Mouse (Mus musculus): Measurements from ENCODE around the gene Rnf8. TPM values are rescaled to one million over a fixed set of nuclear protein-coding genes. Genes with fewer than 3 reads are reported as not detected.

The Rnf8 gene
- polyA plus RNA-seq, 1 experiment from 2014 or later, result 51.1 TPM

- Histone ChIP-seq H3K9me3 (ENCODE audit: control insufficient read depth, low read length) (no peaks in the 10 kb centered on the region), H3K27ac (replicated peaks in 1 of 2; ENCODE audit: control insufficient read depth in 1 of 2, insufficient read depth in 1 of 2, low read depth in 2 of 2, low read length in 2 of 2) (no peak overlapping the region), H3K4me2 (ENCODE audit: low read length) (no peak overlapping the region), H3K9ac (ENCODE audit: low read length) (no peak overlapping the region), H3K4me1 (ENCODE audit: control insufficient read depth in 2 of 2, insufficient read depth in 2 of 2, low read length in 2 of 2) (no peaks in the 10 kb centered on the region), H3K27me3 (ENCODE audit: control insufficient read depth, insufficient read depth, low read length) (no peaks in the 10 kb centered on the region), H3K36me3 (ENCODE audit: control insufficient read depth, insufficient read depth, low read length) (peaks cover 57% of the 10 kb centered on the region), H3K4me3 (ENCODE audit: control insufficient read depth in 1 of 2, insufficient read depth in 1 of 2, low read depth in 1 of 2, low read length in 2 of 2) (no peak overlapping the region)
- 86% methylated on average over 4 of the region's 4 CpGs for WGBS
- no peak for ATAC-seq (ENCODE audit: insufficient number of reproducible peaks, insufficient read depth, low FRiP score, low read depth)
Observed at GRCm38 (mm10) chr17:29669030-29669429, 54.4 kb downstream of the Rnf8 start.

DNA sequence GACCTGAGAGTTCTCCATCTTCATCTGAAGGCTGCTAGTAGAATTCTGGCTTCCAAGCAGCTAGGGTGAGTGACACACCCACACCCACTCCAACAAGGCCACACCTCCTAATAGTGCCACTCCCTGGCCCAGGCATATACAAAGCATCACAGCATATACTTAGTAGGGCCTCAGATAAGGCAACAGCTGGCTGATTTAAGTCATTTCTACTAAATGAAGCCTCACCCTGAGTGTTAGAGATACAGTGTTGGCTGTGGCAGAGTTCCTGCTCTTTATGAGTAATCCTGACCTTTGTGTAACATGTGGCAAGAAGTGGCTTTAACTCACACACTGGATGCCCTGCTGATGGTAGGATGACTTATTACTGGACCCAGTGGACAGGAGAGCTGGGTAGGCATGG lies 55.3 kb downstream of the Rnf8 start:
- no peaks in the 10 kb centered on the region for H3K4me1 ChIP-seq (ENCODE audit: control insufficient read depth in 2 of 2, insufficient read depth in 2 of 2, low read length in 2 of 2)
- no peak overlapping the region for H3K27ac ChIP-seq (replicated peaks in 1 of 2; ENCODE audit: control insufficient read depth in 1 of 2, insufficient read depth in 1 of 2, low read depth in 2 of 2, low read length in 2 of 2)
- H3K9me3 ChIP-seq (ENCODE audit: control insufficient read depth, low read length), result no peaks in the 10 kb centered on the region
- H3K4me3 ChIP-seq (ENCODE audit: control insufficient read depth in 1 of 2, insufficient read depth in 1 of 2, low read depth in 1 of 2, low read length in 2 of 2), result no peak overlapping the region
- peaks cover 57% of the 10 kb centered on the region for H3K36me3 ChIP-seq (ENCODE audit: control insufficient read depth, insufficient read depth, low read length)
- no peak overlapping the region for H3K9ac ChIP-seq (ENCODE audit: low read length)
- H3K4me2 ChIP-seq (ENCODE audit: low read length), result no peak overlapping the region
- no peak for ATAC-seq (ENCODE audit: insufficient number of reproducible peaks, insufficient read depth, low FRiP score, low read depth)
- H3K27me3 ChIP-seq (ENCODE audit: control insufficient read depth, insufficient read depth, low read length), result no peaks in the 10 kb centered on the region

GRCm38 (mm10) chr17:29671021-29671420 lies 56.4 kb downstream of the Rnf8 start:
- H3K9me3 ChIP-seq (ENCODE audit: control insufficient read depth, low read length), result no peaks in the 10 kb centered on the region
- no peak overlapping the region for H3K4me3 ChIP-seq (ENCODE audit: control insufficient read depth in 1 of 2, insufficient read depth in 1 of 2, low read depth in 1 of 2, low read length in 2 of 2)
- H3K4me1 ChIP-seq (ENCODE audit: control insufficient read depth in 2 of 2, insufficient read depth in 2 of 2, low read length in 2 of 2), result no peaks in the 10 kb centered on the region
- ATAC-seq (ENCODE audit: insufficient number of reproducible peaks, insufficient read depth, low FRiP score, low read depth), result no peak
- H3K4me2 ChIP-seq (ENCODE audit: low read length), result no peak overlapping the region
- no peak overlapping the region for H3K9ac ChIP-seq (ENCODE audit: low read length)
- H3K27me3 ChIP-seq (ENCODE audit: control insufficient read depth, insufficient read depth, low read length), result no peaks in the 10 kb centered on the region
- H3K27ac ChIP-seq (replicated peaks in 1 of 2; ENCODE audit: control insufficient read depth in 1 of 2, insufficient read depth in 1 of 2, low read depth in 2 of 2, low read length in 2 of 2), result no peak overlapping the region
- 77% methylated on average over 2 of the region's 2 CpGs for WGBS
- H3K36me3 ChIP-seq (ENCODE audit: control insufficient read depth, insufficient read depth, low read length), result peaks cover 58% of the 10 kb centered on the region

GRCm38 (mm10) chr17:29673325-29673724 lies 58.7 kb downstream of the Rnf8 start:
- no peaks in the 10 kb centered on the region for H3K9me3 ChIP-seq (ENCODE audit: control insufficient read depth, low read length)
- H3K27me3 ChIP-seq (ENCODE audit: control insufficient read depth, insufficient read depth, low read length), result no peaks in the 10 kb centered on the region
- no peaks in the 10 kb centered on the region for H3K4me1 ChIP-seq (ENCODE audit: control insufficient read depth in 2 of 2, insufficient read depth in 2 of 2, low read length in 2 of 2)
- 91% methylated on average over 4 of the region's 4 CpGs for WGBS
- peaks cover 68% of the 10 kb centered on the region for H3K36me3 ChIP-seq (ENCODE audit: control insufficient read depth, insufficient read depth, low read length)
- H3K4me2 ChIP-seq (ENCODE audit: low read length), result no peak overlapping the region
- H3K27ac ChIP-seq (replicated peaks in 1 of 2; ENCODE audit: control insufficient read depth in 1 of 2, insufficient read depth in 1 of 2, low read depth in 2 of 2, low read length in 2 of 2), result no peak overlapping the region
- H3K4me3 ChIP-seq (ENCODE audit: control insufficient read depth in 1 of 2, insufficient read depth in 1 of 2, low read depth in 1 of 2, low read length in 2 of 2), result no peak overlapping the region
- H3K9ac ChIP-seq (ENCODE audit: low read length), result no peak overlapping the region
- no peak for ATAC-seq (ENCODE audit: insufficient number of reproducible peaks, insufficient read depth, low FRiP score, low read depth)

DNA sequence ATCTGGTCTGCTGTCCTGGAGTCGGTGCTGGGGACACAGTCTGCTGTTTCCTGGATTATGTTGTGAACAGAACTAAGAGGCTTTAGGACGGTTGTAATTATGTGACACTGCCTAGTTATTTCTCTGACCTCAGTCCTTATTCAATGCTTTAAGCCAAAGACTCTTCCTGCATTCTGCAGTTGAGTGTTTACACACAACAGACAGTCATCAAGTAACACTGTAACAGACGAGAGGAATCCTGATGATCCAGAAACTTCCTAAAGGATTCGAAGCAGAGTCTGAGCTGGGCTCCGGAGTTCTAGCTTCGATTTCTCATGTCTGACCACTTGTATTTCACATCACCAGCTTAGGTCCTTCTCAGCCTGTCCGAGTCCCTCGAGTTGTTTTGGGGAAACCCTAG lies 63.9 kb downstream of the Rnf8 start:
- no peak for ATAC-seq (ENCODE audit: insufficient number of reproducible peaks, insufficient read depth, low FRiP score, low read depth)
- Histone ChIP-seq H3K4me3 (ENCODE audit: control insufficient read depth in 1 of 2, insufficient read depth in 1 of 2, low read depth in 1 of 2, low read length in 2 of 2) (no peak overlapping the region), H3K4me1 (ENCODE audit: control insufficient read depth in 2 of 2, insufficient read depth in 2 of 2, low read length in 2 of 2) (peaks cover 0 to 9% of the 10 kb centered on the region in 2 experiments; a peak in 3 of 4 replicates), H3K9me3 (ENCODE audit: control insufficient read depth, low read length) (no peaks in the 10 kb centered on the region), H3K4me2 (ENCODE audit: low read length) (no peak overlapping the region), H3K36me3 (ENCODE audit: control insufficient read depth, insufficient read depth, low read length) (peaks cover 92% of the 10 kb centered on the region), H3K27me3 (ENCODE audit: control insufficient read depth, insufficient read depth, low read length) (no peaks in the 10 kb centered on the region), H3K9ac (ENCODE audit: low read length) (no peak overlapping the region), H3K27ac (replicated peaks in 1 of 2; ENCODE audit: control insufficient read depth in 1 of 2, insufficient read depth in 1 of 2, low read depth in 2 of 2, low read length in 2 of 2) (no peak overlapping the region)
- WGBS, result 88% methylated on average over 8 of the region's 8 CpGs

DNA sequence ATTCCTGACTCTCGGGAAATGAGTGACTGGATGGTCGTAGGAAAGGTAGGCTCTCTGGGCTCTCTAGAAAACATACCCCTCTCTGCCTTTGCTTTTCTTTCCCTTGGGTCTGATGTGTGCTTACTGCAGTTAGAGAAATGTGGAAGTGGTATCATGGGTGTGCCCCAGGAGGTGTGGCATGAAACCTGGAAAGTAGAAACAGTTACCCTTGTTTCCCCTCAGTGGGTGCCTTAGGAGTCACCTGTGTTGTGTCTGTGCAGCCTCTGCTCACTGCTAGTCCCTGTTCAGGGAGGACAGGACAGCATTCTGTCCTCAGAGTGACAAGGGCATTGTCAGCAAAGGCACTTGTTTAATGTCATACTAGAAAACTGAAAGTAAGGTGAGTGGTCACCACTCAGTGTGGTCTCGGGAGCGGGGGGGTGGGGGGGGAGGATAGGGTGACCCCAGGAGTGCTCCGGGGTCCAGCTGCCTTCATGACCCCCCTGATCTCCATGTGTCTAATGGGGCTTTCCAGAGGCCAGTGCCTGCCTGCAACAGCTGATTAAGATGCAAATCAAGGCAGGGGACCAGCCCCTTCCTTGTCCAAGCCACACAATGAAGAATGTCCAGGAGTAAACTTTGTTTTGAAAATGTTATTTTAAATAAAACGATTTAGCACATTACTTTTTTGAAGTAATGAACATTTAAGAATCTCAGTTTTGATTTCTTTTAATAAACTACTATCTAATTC lies 64.6 kb downstream of the Rnf8 start:
- Histone ChIP-seq H3K27me3 (ENCODE audit: control insufficient read depth, insufficient read depth, low read length) (no peaks in the 10 kb centered on the region), H3K9ac (ENCODE audit: low read length) (no peak overlapping the region), H3K4me3 (ENCODE audit: control insufficient read depth in 1 of 2, insufficient read depth in 1 of 2, low read depth in 1 of 2, low read length in 2 of 2) (no peak overlapping the region), H3K4me2 (ENCODE audit: low read length) (no peak overlapping the region), H3K4me1 (ENCODE audit: control insufficient read depth in 2 of 2, insufficient read depth in 2 of 2, low read length in 2 of 2) (peaks cover 0 to 9% of the 10 kb centered on the region in 2 experiments; a peak in 3 of 4 replicates), H3K9me3 (ENCODE audit: control insufficient read depth, low read length) (no peaks in the 10 kb centered on the region), H3K36me3 (ENCODE audit: control insufficient read depth, insufficient read depth, low read length) (peaks cover 92% of the 10 kb centered on the region), H3K27ac (replicated peaks in 1 of 2; ENCODE audit: control insufficient read depth in 1 of 2, insufficient read depth in 1 of 2, low read depth in 2 of 2, low read length in 2 of 2) (no peak overlapping the region)
- WGBS, result 75% methylated on average over 6 of the region's 6 CpGs
- ATAC-seq (ENCODE audit: insufficient number of reproducible peaks, insufficient read depth, low FRiP score, low read depth), result no peak

DNA sequence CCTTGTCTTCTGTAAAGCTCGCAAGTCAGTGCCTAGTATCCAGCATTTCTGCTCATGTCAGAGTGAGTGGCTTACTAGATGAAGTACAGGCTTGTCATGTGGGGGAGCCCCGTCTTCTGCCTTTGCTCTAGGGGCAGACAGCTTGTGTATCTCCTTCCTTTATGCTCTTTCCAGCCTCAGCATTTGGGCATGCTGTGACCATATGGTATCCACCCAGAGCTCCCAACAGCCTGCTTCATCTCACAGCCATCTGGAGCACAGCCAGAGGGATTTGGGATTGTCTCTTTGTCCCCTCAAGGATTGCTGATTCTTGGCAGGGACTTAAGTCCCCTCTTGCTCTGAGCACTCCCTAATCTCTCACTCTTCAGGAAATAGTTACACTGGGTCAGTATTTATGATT lies 65.6 kb downstream of the Rnf8 start:
- H3K36me3 ChIP-seq (ENCODE audit: control insufficient read depth, insufficient read depth, low read length), result peaks cover 92% of the 10 kb centered on the region
- ATAC-seq (ENCODE audit: insufficient number of reproducible peaks, insufficient read depth, low FRiP score, low read depth), result no peak
- H3K27me3 ChIP-seq (ENCODE audit: control insufficient read depth, insufficient read depth, low read length), result no peaks in the 10 kb centered on the region
- no peaks in the 10 kb centered on the region for H3K9me3 ChIP-seq (ENCODE audit: control insufficient read depth, low read length)
- WGBS, result 68% methylated on average over 2 of the region's 2 CpGs
- no peak overlapping the region for H3K9ac ChIP-seq (ENCODE audit: low read length)
- no peak overlapping the region for H3K27ac ChIP-seq (replicated peaks in 1 of 2; ENCODE audit: control insufficient read depth in 1 of 2, insufficient read depth in 1 of 2, low read depth in 2 of 2, low read length in 2 of 2)
- peaks cover 0 to 9% of the 10 kb centered on the region in 2 experiments; a peak in 3 of 4 replicates for H3K4me1 ChIP-seq (ENCODE audit: control insufficient read depth in 2 of 2, insufficient read depth in 2 of 2, low read length in 2 of 2)
- H3K4me2 ChIP-seq (ENCODE audit: low read length), result no peak overlapping the region
- no peak overlapping the region for H3K4me3 ChIP-seq (ENCODE audit: control insufficient read depth in 1 of 2, insufficient read depth in 1 of 2, low read depth in 1 of 2, low read length in 2 of 2)

- Histone ChIP-seq H3K27ac (replicated peaks in 1 of 2; ENCODE audit: control insufficient read depth in 1 of 2, insufficient read depth in 1 of 2, low read depth in 2 of 2, low read length in 2 of 2) (no peak overlapping the region), H3K4me3 (ENCODE audit: control insufficient read depth in 1 of 2, insufficient read depth in 1 of 2, low read depth in 1 of 2, low read length in 2 of 2) (no peak overlapping the region), H3K4me2 (ENCODE audit: low read length) (no peak overlapping the region), H3K9me3 (ENCODE audit: control insufficient read depth, low read length) (no peaks in the 10 kb centered on the region), H3K27me3 (ENCODE audit: control insufficient read depth, insufficient read depth, low read length) (no peaks in the 10 kb centered on the region), H3K36me3 (ENCODE audit: control insufficient read depth, insufficient read depth, low read length) (peaks cover 92% of the 10 kb centered on the region), H3K4me1 (ENCODE audit: control insufficient read depth in 2 of 2, insufficient read depth in 2 of 2, low read length in 2 of 2) (peaks cover 0 to 9% of the 10 kb centered on the region in 2 experiments; a peak in 3 of 4 replicates), H3K9ac (ENCODE audit: low read length) (no peak overlapping the region)
- no peak for ATAC-seq (ENCODE audit: insufficient number of reproducible peaks, insufficient read depth, low FRiP score, low read depth)
- 54% methylated on average over 2 of the region's 2 CpGs for WGBS
Observed at GRCm38 (mm10) chr17:29680921-29681320, 66.3 kb downstream of the Rnf8 start.
